Mouse (Mus musculus) forebrain, embryonic 10.5 days (tissue): Measurements from ENCODE around the gene Tacr2. TPM values are rescaled to one million over a fixed set of nuclear protein-coding genes. Genes with fewer than 3 reads are reported as not detected.

Experiments used
- DNase-seq: peaks from one replicate; pipeline ENCODE4 v3.0.0-alpha.2; 2017; ENCODE audit warnings: low spot score; ENCODE audit errors: extremely low spot score
- H3K27ac ChIP-seq: fragments of 300-500 bp; sonication (generic); 2 replicates; pipeline ENCODE4 v1.5.1; 2016; ENCODE audit warnings: mild to moderate bottlenecking
- H3K27me3 ChIP-seq: fragments of 300-500 bp; sonication (generic); 2 replicates; pipeline ENCODE4 v1.6.1; 2016; ENCODE audit warnings: mild to moderate bottlenecking; ENCODE audit not compliant: poor library complexity, severe bottlenecking
- H3K36me3 ChIP-seq: fragments of 300-500 bp; sonication (generic); replicated peaks from 2 replicates; pipeline ENCODE4 v1.6.1; 2016; ENCODE audit warnings: mild to moderate bottlenecking, moderate library complexity
- H3K4me1 ChIP-seq: fragments of 300-500 bp; sonication (generic); 2 replicates; pipeline ENCODE4 v1.6.1; 2016
- H3K4me3 ChIP-seq: fragments of 300-500 bp; sonication (generic); 2 replicates; pipeline ENCODE4 v1.5.1; 2016; ENCODE audit warnings: mild to moderate bottlenecking, moderate library complexity
- H3K9me3 ChIP-seq: fragments of 300-500 bp; sonication (generic); 2 replicates; pipeline ENCODE4 v1.6.1; 2016; ENCODE audit warnings: mild to moderate bottlenecking, moderate library complexity
- WGBS: fragments of 180-500 bp; shearing (Covaris S2); methylation state at CpG from one replicate; pipeline ENCODE4 v1.1.7; 2016; 5-methylcytosine and 5-hydroxymethylcytosine counted together
- polyA plus RNA-seq: library from polyadenylated mRNA; unstranded; fragments of >200 nt; fragmentation: Nextera tagmentation; extraction: Ambion mirVana; gene quantifications from 2 replicates; pipeline ENCODE4 v1.2.1, GENCODE M21; 2016

The Tacr2 gene
- polyA plus RNA-seq, 1 experiment from 2014 or later, result not detected

DNA sequence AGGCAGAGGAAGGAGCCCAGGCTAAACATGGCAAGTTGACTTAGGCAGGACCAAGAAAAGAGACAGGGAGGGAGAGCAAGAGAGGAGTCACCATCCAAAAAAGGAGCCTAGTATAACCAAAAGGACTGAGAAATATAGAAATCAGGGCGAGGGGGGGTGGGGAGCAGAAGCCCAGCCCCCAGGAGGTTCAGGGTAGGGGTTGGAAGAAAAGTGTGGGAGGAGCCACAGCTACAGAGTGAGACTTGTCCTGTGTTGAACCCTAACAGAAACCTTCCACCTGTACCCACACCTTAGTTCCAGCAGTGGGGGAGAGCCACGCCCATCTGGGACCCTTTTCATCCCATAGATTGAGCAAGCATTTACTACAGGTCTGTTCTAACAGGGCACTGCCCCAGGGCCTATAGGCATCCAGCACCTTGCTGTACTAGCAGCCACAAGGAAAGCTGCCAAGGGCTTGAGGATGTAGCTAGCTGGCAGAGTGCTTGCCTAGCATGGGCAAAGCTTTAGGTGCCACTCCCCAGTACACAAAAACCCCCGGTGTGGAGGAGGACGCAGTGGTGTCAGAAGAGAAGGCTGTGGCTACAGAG lies 31.1 kb downstream of the Tacr2 start:
- Histone ChIP-seq H3K4me1 (no peaks in the 10 kb centered on the region), H3K9me3 (0 out of 2 replicates have a peak, but pooled peaks cover 6% of the 10 kb centered on the region), H3K36me3 (peaks cover 46% of the 10 kb centered on the region), H3K4me3 (no peak overlapping the region), H3K27me3 (no peaks in the 10 kb centered on the region), H3K27ac (no peak overlapping the region)
- 90% methylated on average over 4 of the region's 4 CpGs for WGBS
- no peak for DNase-seq

DNA sequence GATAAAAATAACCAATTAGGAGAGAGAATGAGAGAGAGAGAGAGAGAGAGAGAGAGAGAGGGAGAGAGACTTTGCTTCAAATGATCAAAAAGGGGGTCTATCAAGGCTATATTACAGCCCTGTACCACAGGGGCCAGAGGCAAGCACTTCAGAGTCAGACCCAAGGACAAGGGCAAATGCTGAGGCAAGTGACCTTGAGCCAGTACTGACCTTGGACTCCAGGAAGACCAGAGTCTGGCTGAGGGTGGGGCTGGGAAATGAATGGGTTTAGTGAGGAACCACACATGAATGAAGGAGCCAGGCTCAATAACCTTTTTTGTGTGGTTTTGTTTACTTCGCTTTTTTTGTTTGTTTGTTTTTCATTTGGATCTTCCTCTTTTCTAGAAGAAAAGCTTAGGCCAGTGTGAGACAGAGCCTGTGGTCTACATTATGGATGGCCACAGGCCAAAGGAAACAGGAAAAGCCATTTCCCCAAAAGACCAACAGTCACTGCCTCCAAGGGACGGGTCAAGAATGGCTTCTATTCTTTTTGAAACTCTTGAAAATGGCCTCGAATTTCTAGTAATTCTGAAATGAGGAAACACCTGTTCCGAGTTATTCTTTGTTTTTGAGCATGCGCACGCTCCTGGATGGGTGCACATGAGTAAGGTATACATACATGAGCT lies 35.4 kb downstream of the Tacr2 start:
- DNase-seq, result no peak
- 82% methylated on average over 6 of the region's 6 CpGs for WGBS
- no peak overlapping the region for H3K27ac ChIP-seq
- H3K36me3 ChIP-seq, result peaks cover 29% of the 10 kb centered on the region
- H3K4me3 ChIP-seq, result no peak overlapping the region
- no peaks in the 10 kb centered on the region for H3K9me3 ChIP-seq
- no peaks in the 10 kb centered on the region for H3K4me1 ChIP-seq
- no peaks in the 10 kb centered on the region for H3K27me3 ChIP-seq

GRCm38 (mm10) chr10:62294112-62294511 lies 41.9 kb downstream of the Tacr2 start:
- peaks cover 13% of the 10 kb centered on the region for H3K4me1 ChIP-seq
- peaks cover 11% of the 10 kb centered on the region; the same call in 1 of the 2 replicates for H3K36me3 ChIP-seq
- WGBS, result 86% methylated on average over 4 of the region's 4 CpGs
- no peaks in the 10 kb centered on the region for H3K9me3 ChIP-seq
- no peak overlapping the region for H3K27ac ChIP-seq
- no peaks in the 10 kb centered on the region for H3K27me3 ChIP-seq
- DNase-seq, result no peak
- H3K4me3 ChIP-seq, result no peak overlapping the region

- Histone ChIP-seq H3K36me3 (peaks cover 11% of the 10 kb centered on the region; the same call in 1 of the 2 replicates), H3K4me1 (peaks cover 13% of the 10 kb centered on the region), H3K27me3 (no peaks in the 10 kb centered on the region), H3K9me3 (no peaks in the 10 kb centered on the region), H3K27ac (no peak overlapping the region), H3K4me3 (no peak overlapping the region)
- 63% methylated on average over 23 of the region's 26 CpGs for WGBS
- no peak for DNase-seq
Measured at GRCm38 (mm10) chr10:62296086-62296872, 44.0 kb downstream of the Tacr2 start.

DNA sequence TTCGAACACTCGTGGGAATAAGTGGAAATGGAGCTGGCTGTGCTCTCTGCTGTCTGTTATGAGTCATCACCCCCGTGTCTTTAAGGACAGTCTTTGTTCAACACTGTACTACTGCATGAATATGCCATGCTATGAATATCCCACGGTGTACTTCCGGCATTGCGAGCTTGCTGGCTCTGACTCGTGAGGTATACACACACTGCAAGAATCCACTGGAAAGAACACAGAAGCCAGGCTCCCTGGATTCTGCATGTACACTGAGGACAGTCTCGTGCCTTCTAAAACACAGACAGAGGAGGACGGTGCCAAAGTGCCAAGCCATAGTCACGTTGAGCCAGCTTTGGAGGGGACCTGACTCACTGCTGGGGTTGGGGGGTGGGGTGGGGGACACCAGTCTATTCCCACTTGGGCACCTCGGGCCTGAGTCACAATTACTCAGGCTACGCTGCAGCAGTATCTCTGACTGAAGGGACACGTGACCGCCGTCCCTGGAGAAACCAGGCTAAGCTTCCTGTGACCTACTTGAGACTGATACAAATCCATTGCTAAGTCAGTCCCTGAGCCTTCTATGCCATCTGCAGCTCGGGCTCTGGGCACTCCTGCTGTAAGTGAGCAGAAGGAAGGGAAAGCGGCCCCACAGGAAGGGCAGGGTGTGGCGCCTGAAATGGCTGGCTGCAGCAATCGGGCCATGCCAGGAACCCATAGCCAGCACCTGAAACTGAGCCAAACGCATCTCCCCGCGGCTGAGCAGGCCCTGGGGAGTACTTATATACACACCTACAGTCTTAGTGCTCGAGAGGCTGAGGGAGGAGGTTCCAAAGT lies 48.0 kb downstream of the Tacr2 start:
- no peak overlapping the region for H3K4me3 ChIP-seq
- H3K4me1 ChIP-seq, result peaks cover 16% of the 10 kb centered on the region
- H3K27me3 ChIP-seq, result no peaks in the 10 kb centered on the region
- H3K36me3 ChIP-seq, result peaks cover 6% of the 10 kb centered on the region; the same call in 1 of the 2 replicates
- DNase-seq, result no peak
- WGBS, result 90% methylated on average over 23 of the region's 23 CpGs
- H3K27ac ChIP-seq, result no peak overlapping the region
- no peaks in the 10 kb centered on the region for H3K9me3 ChIP-seq

- Histone ChIP-seq H3K36me3 (peaks cover 4% of the 10 kb centered on the region; the same call in 1 of the 2 replicates), H3K4me1 (peaks cover 16% of the 10 kb centered on the region), H3K9me3 (no peaks in the 10 kb centered on the region), H3K27ac (no peak overlapping the region), H3K27me3 (no peaks in the 10 kb centered on the region), H3K4me3 (no peak overlapping the region)
- 83% methylated on average over 6 of the region's 6 CpGs for WGBS
- DNase-seq, result no peak
Measured at GRCm38 (mm10) chr10:62305090-62305489, 52.9 kb downstream of the Tacr2 start.

- no peak for DNase-seq
- no peak overlapping the region for H3K27ac ChIP-seq
- WGBS, result 83% methylated on average over 3 of the region's 3 CpGs
Measured at GRCm38 (mm10) chr10:62306483-62306882, 54.2 kb downstream of the Tacr2 start.

GRCm38 (mm10) chr10:62308896-62309491 lies 56.8 kb downstream of the Tacr2 start:
- no peak for DNase-seq
- no peak overlapping the region for H3K4me3 ChIP-seq
- H3K27ac ChIP-seq, result no peak overlapping the region
- peaks cover 4% of the 10 kb centered on the region; the same call in 1 of the 2 replicates for H3K36me3 ChIP-seq
- WGBS, result 81% methylated on average over 11 of the region's 11 CpGs
- peaks cover 46% of the 10 kb centered on the region for H3K4me1 ChIP-seq
- H3K9me3 ChIP-seq, result no peaks in the 10 kb centered on the region
- H3K27me3 ChIP-seq, result no peaks in the 10 kb centered on the region

More at GRCm38 (mm10) chr10:62306483-62306882, 54.2 kb downstream of the Tacr2 start:
- H3K4me1 ChIP-seq, result peaks cover 28% of the 10 kb centered on the region
- H3K36me3 ChIP-seq, result peaks cover 4% of the 10 kb centered on the region; the same call in 1 of the 2 replicates
- H3K27me3 ChIP-seq, result no peaks in the 10 kb centered on the region
- H3K9me3 ChIP-seq, result no peaks in the 10 kb centered on the region
- no peak overlapping the region for H3K4me3 ChIP-seq

- 87% methylated on average over 5 of the region's 5 CpGs for WGBS
Measured at GRCm38 (mm10) chr10:62309593-62309992, 57.4 kb downstream of the Tacr2 start.

DNA sequence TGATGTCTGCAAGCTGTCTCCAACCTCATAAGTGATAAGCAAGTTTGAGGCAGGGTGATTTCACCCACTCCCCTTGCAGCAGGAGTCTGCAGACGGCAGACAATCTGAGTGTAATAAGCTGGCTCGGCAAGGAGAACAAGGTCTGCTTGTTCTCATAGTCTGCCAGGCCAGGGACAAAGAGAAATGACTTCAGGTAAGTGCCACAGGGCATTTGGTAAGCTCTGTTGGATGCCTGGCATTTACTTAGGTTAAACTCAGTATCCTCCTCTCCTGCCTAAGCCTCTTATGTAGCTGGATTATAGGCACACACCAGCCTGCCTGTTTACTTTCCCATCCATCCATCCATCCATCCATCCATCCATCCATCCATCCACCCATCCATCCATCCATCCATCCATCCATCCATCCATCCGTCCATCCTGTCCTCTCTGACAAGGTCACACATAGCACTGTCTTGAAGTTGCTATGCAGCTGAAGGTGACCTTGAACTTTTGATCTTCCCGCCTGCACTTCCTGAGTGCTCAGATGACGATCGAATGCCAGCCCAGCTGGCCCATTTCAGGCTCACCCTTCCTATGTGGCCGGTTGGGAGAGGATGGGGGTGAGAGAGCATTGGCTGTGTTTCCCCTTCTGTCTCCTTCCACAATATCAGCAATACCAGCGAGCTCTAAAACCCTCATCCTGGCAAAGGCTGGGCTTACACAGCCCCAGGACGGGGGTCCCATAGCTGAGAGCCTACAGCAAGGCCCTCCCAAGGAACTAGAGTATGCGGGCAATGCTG lies 58.2 kb downstream of the Tacr2 start:
- WGBS, result 87% methylated on average over 10 of the region's 10 CpGs
- H3K27ac ChIP-seq, result peak overlapping the region; percentile 74
- DNase-seq, result no peak
- no peaks in the 10 kb centered on the region for H3K36me3 ChIP-seq
- H3K4me1 ChIP-seq, result peaks cover 48% of the 10 kb centered on the region
- H3K4me3 ChIP-seq, result no peak overlapping the region
- H3K27me3 ChIP-seq, result no peaks in the 10 kb centered on the region
- H3K9me3 ChIP-seq, result no peaks in the 10 kb centered on the region

More at GRCm38 (mm10) chr10:62309593-62309992, 57.4 kb downstream of the Tacr2 start:
- no peak for DNase-seq
- Histone ChIP-seq H3K27ac (no peak overlapping the region), H3K36me3 (no peaks in the 10 kb centered on the region), H3K4me1 (peaks cover 48% of the 10 kb centered on the region), H3K9me3 (no peaks in the 10 kb centered on the region), H3K27me3 (no peaks in the 10 kb centered on the region), H3K4me3 (no peak overlapping the region)

GRCm38 (mm10) chr10:62311464-62311863 lies 59.2 kb downstream of the Tacr2 start:
- Histone ChIP-seq H3K4me1 (peaks cover 48% of the 10 kb centered on the region), H3K9me3 (no peaks in the 10 kb centered on the region), H3K4me3 (peak overlapping the region; percentile 1; the same call in 1 of the 2 replicates), H3K36me3 (no peaks in the 10 kb centered on the region), H3K27me3 (no peaks in the 10 kb centered on the region), H3K27ac (peak overlapping the region; percentile 60)
- DNase-seq, result no peak
- 44% methylated on average over 6 of the region's 6 CpGs for WGBS
